Mouse (Mus musculus) liver, adult 2 months (tissue): ENCODE measurements around the gene Ddi2. TPM values are rescaled to one million over a fixed set of nuclear protein-coding genes. Genes with fewer than 3 reads are reported as not detected.

Experiments
- DNase-seq: peaks from one replicate; pipeline ENCODE4 v3.0.0-alpha.2; 2011; ENCODE audit warnings: low read depth, low spot score; ENCODE audit errors: extremely low read depth
- H3K27ac ChIP-seq: fragments of 200-500 bp; replicated peaks from 2 replicates; pipeline ENCODE4 v1.5.1; 2012; ENCODE audit warnings: low read depth, mild to moderate bottlenecking, control low read depth, inconsistent platforms, low read length; ENCODE audit not compliant: insufficient read depth
- H3K27me3 ChIP-seq: fragments of 200-500 bp; 2 replicates; pipeline ENCODE4 v1.6.1; 2012; ENCODE audit warnings: mild to moderate bottlenecking, moderate library complexity, low read length, inconsistent platforms; ENCODE audit not compliant: control insufficient read depth, insufficient read depth
- H3K36me3 ChIP-seq: fragments of 200-500 bp; 2 replicates; pipeline ENCODE4 v1.6.1; 2012; ENCODE audit warnings: low read length, inconsistent platforms; ENCODE audit not compliant: control insufficient read depth, insufficient read depth
- H3K4me1 ChIP-seq: fragments of 200-500 bp; 2 replicates; pipeline ENCODE4 v1.6.1; 2011; ENCODE audit warnings: low read length; ENCODE audit not compliant: control insufficient read depth, insufficient read depth
- H3K4me3 ChIP-seq: fragments of 200-500 bp; 2 replicates; pipeline ENCODE4 v1.5.1; 2011; ENCODE audit warnings: low read depth, mild to moderate bottlenecking, control low read depth, low read length, moderate library complexity; ENCODE audit not compliant: insufficient read depth
- H3K79me2 ChIP-seq: fragments of 200-500 bp; 2 replicates; pipeline ENCODE4 v1.6.1; 2012; ENCODE audit warnings: inconsistent platforms, mild to moderate bottlenecking, low read length, moderate library complexity; ENCODE audit not compliant: control insufficient read depth, insufficient read depth
- H3K9ac ChIP-seq: fragments of 200-500 bp; 2 replicates; pipeline ENCODE4 v1.6.1; 2012; ENCODE audit warnings: low read depth, mild to moderate bottlenecking, control low read depth, inconsistent platforms, low read length
- CTCF ChIP-seq: fragments of 200-500 bp; IDR thresholded peaks from 2 replicates; pipeline ENCODE4 v1.5.1; 2011; ENCODE audit warnings: low read depth, low read length, control low read depth
- POLR2A ChIP-seq: fragments of 200-500 bp; IDR thresholded peaks from 2 replicates; pipeline ENCODE4 v1.6.1; 2011; ENCODE audit warnings: low read length, control low read depth; ENCODE audit not compliant: insufficient read depth; ENCODE audit errors: extremely low read depth
- WGBS: fragments of 180-500 bp; shearing (Covaris S2); methylation state at CpG from one replicate; pipeline ENCODE4 v1.1.7; 2018; 5-methylcytosine and 5-hydroxymethylcytosine counted together
- polyA plus RNA-seq: library from polyadenylated mRNA; depleted of rRNA; stranded (reverse); fragments of >200 nt; gene quantifications from 2 replicates; pipeline ENCODE4 v1.2.3, GENCODE M21; 2012
- total RNA-seq: library from RNA; depleted of rRNA; stranded (reverse); fragments of >200 nt; gene quantifications from 2 replicates; pipeline ENCODE4 v1.2.3, GENCODE M21; 2014

Ddi2 gene
- total and polyA plus RNA-seq, 2 experiments: 51.2 to 59.2 TPM

DNA sequence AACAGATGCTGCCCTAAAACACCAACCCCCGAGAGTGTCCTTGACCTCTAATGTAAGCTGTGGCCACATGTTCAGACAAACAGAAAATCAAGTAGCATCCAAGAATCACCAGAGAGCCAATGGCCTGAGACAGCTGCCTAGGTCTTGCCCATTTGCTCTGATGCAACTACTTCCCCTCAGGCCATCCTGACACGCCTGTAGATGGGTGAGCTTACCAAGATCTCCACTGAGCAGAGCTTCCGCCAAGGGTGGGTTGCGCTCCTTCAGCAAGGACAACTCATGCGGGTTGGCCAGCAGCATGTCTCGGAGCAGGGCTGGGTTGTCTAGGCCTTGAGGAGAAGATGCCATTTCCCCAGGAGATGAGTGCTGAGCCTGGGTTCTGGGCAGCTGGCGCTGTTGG is 15.2 kb downstream of the Ddi2 start:
- H3K4me3 ChIP-seq: no peak overlapping the region
- peaks cover 48% of the 10 kb centered on the region; the same call in 1 of the 2 replicates for H3K79me2 ChIP-seq
- 52% methylated on average over 7 of the region's 7 CpGs for WGBS
- no peak overlapping the region for H3K9ac ChIP-seq
- H3K27me3 ChIP-seq: no peaks in the 10 kb centered on the region
- peaks cover 97% of the 10 kb centered on the region for H3K36me3 ChIP-seq
- H3K4me1 ChIP-seq: peaks cover 32% of the 10 kb centered on the region
- peak overlapping the region; percentile 42 for H3K27ac ChIP-seq
- peak; percentile 70 for DNase-seq
- TF ChIP-seq POLR2A (no peak), CTCF (no peak)

DNA sequence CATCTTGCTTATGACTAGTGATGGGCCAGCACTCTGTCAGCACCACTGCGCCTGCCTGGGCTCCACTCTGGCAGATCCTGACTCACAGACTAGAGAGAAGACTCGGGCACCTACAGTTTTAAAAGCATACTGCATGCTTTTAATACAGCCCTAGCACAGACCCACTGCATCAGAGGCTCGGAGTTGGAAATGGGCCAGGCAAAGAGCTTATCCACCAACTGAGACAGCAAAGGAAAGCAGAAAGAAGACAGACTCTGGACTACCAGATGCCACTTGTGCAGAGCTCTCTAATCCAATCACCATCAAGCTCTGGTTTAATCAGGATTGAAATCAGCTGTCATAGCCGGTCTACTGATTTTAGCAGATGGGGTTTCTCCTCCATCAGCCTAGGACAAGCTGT is 17.9 kb downstream of the Ddi2 start:
- no peak overlapping the region for H3K27ac ChIP-seq
- no peaks in the 10 kb centered on the region for H3K27me3 ChIP-seq
- 80% methylated on average over 4 of the region's 4 CpGs for WGBS
- peaks cover 97% of the 10 kb centered on the region for H3K36me3 ChIP-seq
- peaks cover 42% of the 10 kb centered on the region; the same call in 1 of the 2 replicates for H3K79me2 ChIP-seq
- TF ChIP-seq POLR2A (no peak), CTCF (no peak)
- H3K9ac ChIP-seq: no peak overlapping the region
- DNase-seq: no peak
- peaks cover 17% of the 10 kb centered on the region for H3K4me1 ChIP-seq
- no peak overlapping the region for H3K4me3 ChIP-seq

DNA sequence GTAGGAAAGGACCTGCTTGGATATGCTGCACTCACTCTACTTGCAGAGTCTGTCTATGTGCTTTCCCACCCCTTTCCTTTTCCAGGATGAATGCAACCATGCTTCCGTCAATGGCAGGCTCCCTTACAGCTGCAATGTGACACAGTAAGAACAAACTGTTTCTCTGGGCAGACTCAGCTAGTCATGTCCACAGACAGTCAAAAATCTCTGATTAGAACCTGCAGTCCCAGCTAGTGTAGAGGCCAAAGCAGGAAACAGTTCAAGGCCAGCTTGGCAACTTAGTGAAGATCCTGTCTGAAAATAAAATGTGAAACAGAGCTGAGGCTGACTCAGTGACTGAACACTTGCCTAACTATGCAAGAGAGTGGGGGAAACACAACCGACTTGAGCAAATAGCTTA is 18.6 kb downstream of the Ddi2 start:
- no peak for DNase-seq
- H3K4me3 ChIP-seq: no peak overlapping the region
- 79% methylated on average over 2 of the region's 2 CpGs for WGBS

DNA sequence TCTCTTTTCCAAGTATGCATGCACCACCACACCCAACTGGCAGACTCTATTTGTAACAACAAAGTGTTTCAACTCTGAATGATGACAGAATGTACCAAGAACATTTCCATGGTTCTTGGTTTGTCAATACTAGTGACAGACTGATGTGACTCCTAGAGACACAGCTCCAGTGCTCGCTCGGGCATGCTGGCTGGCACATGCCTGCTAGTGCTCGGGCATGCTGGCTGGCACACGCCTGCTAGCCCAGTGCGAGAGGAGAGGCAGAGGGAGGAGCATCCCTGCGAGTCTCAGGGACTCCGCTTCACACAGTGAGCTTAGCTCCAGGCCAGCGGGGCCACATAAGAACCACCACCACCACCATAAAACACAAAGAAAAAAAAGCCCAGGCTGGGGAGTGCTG is 28.5 kb downstream of the Ddi2 start:
- Histone ChIP-seq H3K36me3 (peaks cover 85% of the 10 kb centered on the region), H3K79me2 (peaks cover 5% of the 10 kb centered on the region), H3K27ac (no peak overlapping the region), H3K9ac (no peak overlapping the region), H3K4me3 (no peak overlapping the region), H3K4me1 (no peaks in the 10 kb centered on the region), H3K27me3 (no peaks in the 10 kb centered on the region)
- WGBS: 67% methylated on average over 8 of the region's 8 CpGs
- no peak for TF ChIP-seq POLR2A
- no peak for DNase-seq

More for the DNA sequence above, 18.6 kb downstream of the Ddi2 start:
- peaks cover 13% of the 10 kb centered on the region for H3K4me1 ChIP-seq
- TF ChIP-seq CTCF: no peak
- TF ChIP-seq POLR2A: no peak
- no peak overlapping the region for H3K9ac ChIP-seq
- H3K79me2 ChIP-seq: peaks cover 45% of the 10 kb centered on the region
- no peaks in the 10 kb centered on the region for H3K27me3 ChIP-seq
- peaks cover 99% of the 10 kb centered on the region for H3K36me3 ChIP-seq
- no peak overlapping the region for H3K27ac ChIP-seq

DNA sequence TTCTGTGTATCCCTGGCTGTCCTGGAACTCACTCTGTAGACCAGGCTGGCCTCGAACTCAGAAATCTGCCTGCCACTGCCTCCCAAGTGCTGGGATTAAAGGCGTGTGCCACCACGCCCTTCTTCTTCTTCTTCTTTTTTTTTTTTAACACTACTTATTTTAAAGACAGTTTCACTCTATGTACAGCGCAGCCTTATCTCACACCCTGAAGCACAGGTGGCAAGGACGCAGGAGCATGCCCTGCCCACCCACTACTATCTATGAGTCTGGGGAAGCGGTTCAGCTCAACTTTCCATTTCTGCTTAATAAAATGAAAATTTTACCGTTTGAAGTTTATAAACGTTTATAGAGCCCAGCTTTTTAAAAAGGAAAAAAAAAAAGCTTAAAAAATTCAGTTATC is 34.7 kb downstream of the Ddi2 start:
- TF ChIP-seq CTCF (no peak), POLR2A (no peak)
- Histone ChIP-seq H3K27me3 (no peaks in the 10 kb centered on the region), H3K79me2 (no peaks in the 10 kb centered on the region), H3K27ac (no peak overlapping the region), H3K36me3 (peaks cover 86% of the 10 kb centered on the region), H3K4me1 (no peaks in the 10 kb centered on the region), H3K4me3 (no peak overlapping the region), H3K9ac (no peak overlapping the region)
- no peak for DNase-seq
- WGBS: 90% methylated on average over 8 of the region's 8 CpGs

DNA sequence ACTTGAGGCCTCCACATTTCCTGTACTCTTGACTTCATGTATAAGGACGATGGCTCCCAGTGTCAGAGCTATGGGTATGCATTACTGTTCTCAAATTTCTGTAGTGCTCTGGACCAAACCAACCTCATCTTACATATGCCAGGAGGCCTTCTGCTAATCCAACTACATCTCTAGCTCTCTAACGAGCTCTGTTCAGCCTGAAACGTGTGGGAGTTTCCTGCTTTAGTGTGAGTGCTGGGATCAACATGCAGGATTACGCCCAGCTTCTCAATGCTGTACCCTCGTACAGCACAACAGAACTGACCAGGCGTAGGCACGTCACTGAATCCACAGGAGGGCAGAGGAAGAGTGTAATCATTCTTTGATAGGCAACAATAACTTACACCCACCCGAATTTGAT is 36.7 kb downstream of the Ddi2 start:
- peaks cover 3% of the 10 kb centered on the region; the same call in 1 of the 2 replicates for H3K4me1 ChIP-seq
- WGBS: 87% methylated on average over 8 of the region's 8 CpGs
- TF ChIP-seq CTCF (no peak), POLR2A (no peak)
- peaks cover 81% of the 10 kb centered on the region for H3K36me3 ChIP-seq
- DNase-seq: no peak
- H3K27me3 ChIP-seq: no peaks in the 10 kb centered on the region
- no peak overlapping the region for H3K9ac ChIP-seq
- no peaks in the 10 kb centered on the region for H3K79me2 ChIP-seq
- no peak overlapping the region for H3K27ac ChIP-seq
- H3K4me3 ChIP-seq: no peak overlapping the region

DNA sequence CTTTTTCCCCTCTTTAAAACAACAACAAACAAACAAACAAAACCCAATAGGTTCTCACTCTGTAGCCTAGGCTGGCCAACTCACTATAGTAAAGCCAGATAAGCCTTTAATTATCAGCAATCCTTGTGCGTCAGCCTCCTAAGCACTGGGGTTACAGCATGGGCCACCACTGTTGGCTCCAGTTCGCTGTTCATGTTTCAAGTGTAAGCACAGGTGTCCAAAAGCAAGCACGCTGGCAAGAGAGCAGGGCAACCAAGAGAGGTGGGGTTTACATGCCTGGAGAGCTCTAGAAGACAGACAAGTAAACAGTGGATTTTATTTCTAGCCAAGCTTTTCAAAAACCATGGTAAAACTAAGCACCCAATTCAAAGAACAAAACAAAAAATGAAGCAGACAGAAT is 37.1 kb downstream of the Ddi2 start:
- H3K27ac ChIP-seq: no peak overlapping the region
- TF ChIP-seq POLR2A (no peak), CTCF (no peak)
- H3K4me1 ChIP-seq: peaks cover 3% of the 10 kb centered on the region
- H3K79me2 ChIP-seq: no peaks in the 10 kb centered on the region
- 62% methylated on average over 3 of the region's 3 CpGs for WGBS
- peaks cover 78% of the 10 kb centered on the region for H3K36me3 ChIP-seq
- H3K27me3 ChIP-seq: no peaks in the 10 kb centered on the region
- H3K4me3 ChIP-seq: no peak overlapping the region
- no peak for DNase-seq
- H3K9ac ChIP-seq: no peak overlapping the region
